Mouse (Mus musculus) liver, adult 2 months (tissue): ENCODE data around the gene Fkbpl. TPM values are rescaled to one million over a fixed set of nuclear protein-coding genes. Genes with fewer than 3 reads are reported as not detected.
A peak's percentile ranks its signal among the peaks of the same experiment; 100 is the strongest.

Source experiments
- DNase-seq: peaks from one replicate; pipeline ENCODE4 v3.0.0-alpha.2; 2011; ENCODE audit warnings: low read depth, low spot score; ENCODE audit errors: extremely low read depth
- H3K27ac ChIP-seq: fragments of 200-500 bp; replicated peaks from 2 replicates; pipeline ENCODE4 v1.5.1; 2012; ENCODE audit warnings: low read depth, mild to moderate bottlenecking, control low read depth, inconsistent platforms, low read length; ENCODE audit not compliant: insufficient read depth
- H3K27me3 ChIP-seq: fragments of 200-500 bp; 2 replicates; pipeline ENCODE4 v1.6.1; 2012; ENCODE audit warnings: mild to moderate bottlenecking, moderate library complexity, low read length, inconsistent platforms; ENCODE audit not compliant: control insufficient read depth, insufficient read depth
- H3K36me3 ChIP-seq: fragments of 200-500 bp; 2 replicates; pipeline ENCODE4 v1.6.1; 2012; ENCODE audit warnings: low read length, inconsistent platforms; ENCODE audit not compliant: control insufficient read depth, insufficient read depth
- H3K4me1 ChIP-seq: fragments of 200-500 bp; 2 replicates; pipeline ENCODE4 v1.6.1; 2011; ENCODE audit warnings: low read length; ENCODE audit not compliant: control insufficient read depth, insufficient read depth
- H3K4me3 ChIP-seq: fragments of 200-500 bp; 2 replicates; pipeline ENCODE4 v1.5.1; 2011; ENCODE audit warnings: low read depth, mild to moderate bottlenecking, control low read depth, low read length, moderate library complexity; ENCODE audit not compliant: insufficient read depth
- H3K79me2 ChIP-seq: fragments of 200-500 bp; 2 replicates; pipeline ENCODE4 v1.6.1; 2012; ENCODE audit warnings: inconsistent platforms, mild to moderate bottlenecking, low read length, moderate library complexity; ENCODE audit not compliant: control insufficient read depth, insufficient read depth
- H3K9ac ChIP-seq: fragments of 200-500 bp; 2 replicates; pipeline ENCODE4 v1.6.1; 2012; ENCODE audit warnings: low read depth, mild to moderate bottlenecking, control low read depth, inconsistent platforms, low read length
- CTCF ChIP-seq: fragments of 200-500 bp; IDR thresholded peaks from 2 replicates; pipeline ENCODE4 v1.5.1; 2011; ENCODE audit warnings: low read depth, low read length, control low read depth
- POLR2A ChIP-seq: fragments of 200-500 bp; IDR thresholded peaks from 2 replicates; pipeline ENCODE4 v1.6.1; 2011; ENCODE audit warnings: low read length, control low read depth; ENCODE audit not compliant: insufficient read depth; ENCODE audit errors: extremely low read depth
- WGBS: fragments of 180-500 bp; shearing (Covaris S2); methylation state at CpG from one replicate; pipeline ENCODE4 v1.1.7; 2018; 5-methylcytosine and 5-hydroxymethylcytosine counted together
- polyA plus RNA-seq: library from polyadenylated mRNA; depleted of rRNA; stranded (reverse); fragments of >200 nt; gene quantifications from 2 replicates; pipeline ENCODE4 v1.2.3, GENCODE M21; 2012
- total RNA-seq: library from RNA; depleted of rRNA; stranded (reverse); fragments of >200 nt; gene quantifications from 2 replicates; pipeline ENCODE4 v1.2.3, GENCODE M21; 2014

The Fkbpl gene
- total and polyA plus RNA-seq, 2 experiments: 3.0 to 5.3 TPM

DNA sequence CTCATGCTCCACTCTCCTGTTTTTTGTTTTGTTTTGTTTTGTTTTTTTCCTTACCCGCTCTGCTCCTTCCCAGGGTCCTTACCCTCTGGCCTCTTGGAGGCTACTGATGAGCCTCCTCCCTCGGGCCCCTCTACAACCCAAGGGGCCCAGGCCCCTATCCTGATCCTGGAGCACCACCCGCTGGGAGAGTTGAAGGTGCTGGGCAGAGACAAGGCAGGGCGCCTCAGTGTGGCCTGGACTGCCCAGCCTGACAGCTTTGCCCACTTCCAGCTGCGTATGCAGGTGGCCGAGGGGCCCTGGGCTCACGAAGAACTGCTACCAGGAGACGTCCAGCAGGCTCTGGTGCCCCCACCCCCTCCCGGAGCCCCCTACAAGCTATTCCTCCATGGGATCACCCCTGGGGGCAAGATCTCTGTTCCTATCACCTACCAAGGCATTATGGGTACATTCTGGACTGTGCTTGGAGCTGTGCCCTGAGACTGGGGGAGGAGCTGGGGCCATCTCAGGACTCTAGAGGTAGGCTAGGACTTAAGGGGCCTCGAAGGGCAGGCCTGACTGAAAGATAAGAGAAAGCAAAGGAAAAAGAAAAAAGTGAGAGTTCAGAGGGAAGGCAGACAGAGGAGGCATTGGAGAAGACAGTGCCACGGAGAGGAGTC lies 37.4 kb downstream of the Fkbpl start:
- no peak overlapping the region for H3K9ac ChIP-seq
- 71% methylated on average over 11 of the region's 11 CpGs for WGBS
- H3K4me1 ChIP-seq: no peaks in the 10 kb centered on the region
- H3K4me3 ChIP-seq: no peak overlapping the region
- no peaks in the 10 kb centered on the region for H3K27me3 ChIP-seq
- H3K79me2 ChIP-seq: no peaks in the 10 kb centered on the region
- 0 out of 2 replicates have a peak overlapping the region, but pooled peaks have one; percentile 19 for H3K27ac ChIP-seq
- TF ChIP-seq POLR2A (no peak), CTCF (no peak)
- H3K36me3 ChIP-seq: no peaks in the 10 kb centered on the region
- no peak for DNase-seq

DNA sequence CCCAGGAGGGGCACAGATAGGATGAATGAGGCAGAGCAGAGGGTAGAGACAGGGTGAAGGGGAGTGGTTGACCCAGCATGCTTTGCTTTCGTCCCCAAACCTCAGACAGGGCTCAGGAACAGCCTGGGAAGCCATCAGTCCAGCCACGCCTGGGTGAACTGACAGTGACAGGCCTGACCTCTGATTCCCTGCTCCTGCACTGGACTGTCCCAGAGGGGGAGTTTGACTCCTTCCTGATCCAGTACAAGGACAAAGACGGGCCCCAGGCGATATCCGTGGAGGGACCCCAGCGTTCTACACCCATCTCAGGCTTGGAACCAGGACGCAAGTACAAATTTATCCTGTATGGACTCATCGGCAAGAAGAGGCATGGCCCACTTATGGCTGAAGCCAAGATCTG lies 38.6 kb downstream of the Fkbpl start:
- Histone ChIP-seq H3K9ac (no peak overlapping the region), H3K27ac (no peak overlapping the region), H3K79me2 (no peaks in the 10 kb centered on the region), H3K4me3 (no peak overlapping the region), H3K36me3 (no peaks in the 10 kb centered on the region), H3K27me3 (no peaks in the 10 kb centered on the region), H3K4me1 (no peaks in the 10 kb centered on the region)
- TF ChIP-seq POLR2A: no peak
- WGBS: 86% methylated on average over 8 of the region's 8 CpGs
- no peak for DNase-seq

DNA sequence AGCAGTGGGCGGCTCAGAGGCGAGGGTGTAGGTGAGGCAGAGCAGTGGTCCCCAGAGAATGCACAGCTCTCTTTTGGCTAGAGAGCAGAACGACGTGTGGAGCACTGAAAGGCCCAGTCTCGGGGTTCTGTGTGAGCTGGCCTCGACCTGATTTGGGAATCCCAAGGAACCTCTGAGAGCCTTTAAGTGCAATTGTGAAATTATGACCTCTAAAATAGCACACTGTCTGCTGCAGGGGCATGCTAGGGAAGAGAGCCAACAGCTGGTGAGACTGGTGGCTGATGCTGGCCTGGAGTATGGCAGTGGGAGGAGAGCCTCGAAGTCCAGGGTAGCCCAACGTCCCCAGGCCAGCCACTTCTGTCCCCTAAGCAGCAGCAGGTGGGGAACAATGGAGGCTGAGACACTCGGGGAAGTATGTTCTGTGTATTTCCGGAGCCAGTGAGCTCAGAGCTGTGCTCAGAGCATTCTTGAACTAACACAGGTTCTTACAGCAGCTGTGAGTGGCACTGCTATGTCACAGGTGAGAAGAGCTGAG lies 39.2 kb downstream of the Fkbpl start:
- DNase-seq: no peak
- TF ChIP-seq POLR2A: no peak
- TF ChIP-seq CTCF: no peak
- Histone ChIP-seq H3K4me3 (no peak overlapping the region), H3K27me3 (no peaks in the 10 kb centered on the region), H3K4me1 (no peaks in the 10 kb centered on the region), H3K36me3 (no peaks in the 10 kb centered on the region), H3K79me2 (no peaks in the 10 kb centered on the region), H3K9ac (no peak overlapping the region), H3K27ac (no peak overlapping the region)
- 79% methylated on average over 10 of the region's 10 CpGs for WGBS

DNA sequence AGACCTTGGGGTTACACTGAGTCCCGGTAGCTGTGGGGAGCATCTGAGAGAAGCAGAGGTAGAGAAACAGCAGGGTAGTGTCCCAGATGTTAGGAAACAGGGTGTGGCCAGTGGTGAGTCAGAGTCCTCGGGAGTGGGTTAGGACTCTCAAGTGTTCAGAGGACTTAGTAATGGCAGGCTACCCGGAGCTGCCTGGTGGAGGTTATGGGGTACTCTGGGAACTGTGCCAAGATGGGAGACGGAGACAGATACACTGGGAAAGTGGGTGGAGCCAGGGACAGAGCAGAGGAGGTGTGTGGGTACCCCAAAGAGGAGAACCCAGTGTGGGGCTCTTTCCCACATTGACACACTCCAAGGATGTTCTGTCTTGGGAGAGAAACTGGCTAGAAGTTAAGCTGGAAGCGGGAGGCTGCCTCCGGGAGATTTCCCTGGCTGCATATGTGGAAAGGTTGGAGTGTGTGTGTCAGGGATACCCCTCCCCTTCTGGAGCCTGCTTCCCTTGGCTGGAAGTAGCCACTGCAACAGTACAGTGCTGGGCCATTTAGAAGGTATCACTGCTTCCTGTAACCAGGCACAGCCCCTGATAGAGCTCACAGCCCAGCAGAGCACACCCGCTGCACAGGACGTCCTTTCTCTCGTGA lies 39.8 kb downstream of the Fkbpl start:
- WGBS: 61% methylated on average over 9 of the region's 9 CpGs
- TF ChIP-seq POLR2A: no peak
- TF ChIP-seq CTCF: no peak
- DNase-seq: no peak
- Histone ChIP-seq H3K79me2 (no peaks in the 10 kb centered on the region), H3K4me1 (no peaks in the 10 kb centered on the region), H3K27me3 (no peaks in the 10 kb centered on the region), H3K36me3 (no peaks in the 10 kb centered on the region), H3K4me3 (no peak overlapping the region), H3K27ac (no peak overlapping the region), H3K9ac (no peak overlapping the region)

DNA sequence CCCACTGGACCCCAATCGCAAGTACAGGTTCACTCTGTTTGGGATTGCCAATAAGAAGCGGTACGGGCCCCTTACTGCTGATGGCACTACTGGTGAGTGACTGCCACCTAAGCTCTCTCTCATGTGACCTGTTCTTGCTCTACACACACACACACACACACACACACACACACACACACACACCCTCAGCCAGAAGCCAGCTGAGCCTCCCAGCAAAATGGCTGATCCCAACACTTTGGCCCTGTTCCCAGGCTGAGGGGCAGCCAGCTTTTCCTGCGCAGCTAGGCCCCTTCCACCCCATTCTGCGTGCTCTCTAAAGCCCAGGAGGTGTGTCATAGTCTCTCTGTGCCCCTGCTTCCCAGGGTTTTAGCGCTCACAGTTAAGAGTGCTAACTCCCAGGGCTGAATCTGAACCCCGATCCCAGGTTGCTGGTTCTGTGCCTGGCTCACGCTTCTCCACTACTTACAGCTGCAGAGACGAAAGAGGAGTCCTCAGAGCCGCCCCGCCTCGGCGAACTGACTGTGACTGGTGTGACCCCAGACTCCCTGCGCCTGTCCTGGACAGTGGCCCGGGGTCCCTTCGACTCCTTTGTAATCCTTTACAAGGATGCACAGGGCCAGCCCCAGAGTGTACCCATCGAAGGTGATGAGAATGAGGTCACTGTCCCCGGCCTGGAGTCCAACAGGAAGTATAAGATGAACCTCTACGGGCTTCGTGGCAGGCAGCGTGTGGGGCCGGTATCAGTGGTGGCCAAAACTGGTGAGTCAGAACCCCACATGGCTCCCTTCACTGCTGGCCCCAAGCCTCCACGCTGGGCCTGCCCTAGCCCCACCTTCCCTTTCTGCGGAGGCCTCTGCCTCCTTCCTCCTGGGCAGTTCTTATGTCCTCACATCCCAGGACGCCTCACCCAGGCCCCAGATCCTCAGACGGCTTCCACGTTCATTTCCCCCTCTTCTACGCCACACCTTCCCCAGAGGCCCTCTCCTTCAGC lies 40.9 kb downstream of the Fkbpl start:
- TF ChIP-seq CTCF: no peak
- no peak for TF ChIP-seq POLR2A
- no peak overlapping the region for H3K9ac ChIP-seq
- no peaks in the 10 kb centered on the region for H3K36me3 ChIP-seq
- 0 out of 2 replicates have a peak overlapping the region, but pooled peaks have one; percentile 6 for H3K27ac ChIP-seq
- no peaks in the 10 kb centered on the region for H3K27me3 ChIP-seq
- H3K4me3 ChIP-seq: no peak overlapping the region
- DNase-seq: no peak
- 75% methylated on average over 28 of the region's 28 CpGs for WGBS
- no peaks in the 10 kb centered on the region for H3K79me2 ChIP-seq
- no peaks in the 10 kb centered on the region for H3K4me1 ChIP-seq
